Mouse (Mus musculus): ENCODE measurements around the gene Ston2. TPM values are rescaled to one million over a fixed set of nuclear protein-coding genes. Genes with fewer than 3 reads are reported as not detected.

Gene Ston2
- polyA plus RNA-seq, 1 experiment from 2014 or later: 16.4 TPM

GRCm38 (mm10) chr12:91815552-91815951 lies 27.4 kb upstream of the Ston2 start:
- Histone ChIP-seq H3K36me3 (ENCODE audit: control insufficient read depth, insufficient read depth, low read length) (peaks cover 65% of the 10 kb centered on the region), H3K27ac (ENCODE audit: low read length) (no peak overlapping the region), H3K4me1 (ENCODE audit: control insufficient read depth, insufficient read depth, low read length) (no peaks in the 10 kb centered on the region), H3K9me3 (ENCODE audit: control insufficient read depth, low read depth, low read length) (no peaks in the 10 kb centered on the region), H3K27me3 (ENCODE audit: control insufficient read depth, insufficient read depth, low read length) (no peaks in the 10 kb centered on the region), H3K9ac (replicated peaks; ENCODE audit: low read depth, low read length) (no peak overlapping the region), H3K4me2 (replicated peaks; ENCODE audit: low read depth, low read length) (no peak overlapping the region), H3K4me3 (ENCODE audit: low read depth, low read length) (no peak overlapping the region)
- no peak for ATAC-seq (ENCODE audit: insufficient number of reproducible peaks, insufficient read depth, low FRiP score, low read depth)
- WGBS: 96% methylated on average over 11 of the region's 11 CpGs

GRCm38 (mm10) chr12:91808911-91809310 lies 20.7 kb upstream of the Ston2 start:
- 94% methylated on average over 8 of the region's 8 CpGs for WGBS
- peaks cover 53% of the 10 kb centered on the region for H3K36me3 ChIP-seq (ENCODE audit: control insufficient read depth, insufficient read depth, low read length)
- H3K27me3 ChIP-seq (ENCODE audit: control insufficient read depth, insufficient read depth, low read length): no peaks in the 10 kb centered on the region
- no peaks in the 10 kb centered on the region for H3K9me3 ChIP-seq (ENCODE audit: control insufficient read depth, low read depth, low read length)
- no peak overlapping the region for H3K9ac ChIP-seq (replicated peaks; ENCODE audit: low read depth, low read length)
- no peak overlapping the region for H3K4me3 ChIP-seq (ENCODE audit: low read depth, low read length)
- H3K4me2 ChIP-seq (replicated peaks; ENCODE audit: low read depth, low read length): no peak overlapping the region
- H3K4me1 ChIP-seq (ENCODE audit: control insufficient read depth, insufficient read depth, low read length): no peaks in the 10 kb centered on the region
- no peak overlapping the region for H3K27ac ChIP-seq (ENCODE audit: low read length)
- no peak for ATAC-seq (ENCODE audit: insufficient number of reproducible peaks, insufficient read depth, low FRiP score, low read depth)

- no peak for ATAC-seq (ENCODE audit: insufficient number of reproducible peaks, insufficient read depth, low FRiP score, low read depth)
- no peaks in the 10 kb centered on the region for H3K9me3 ChIP-seq (ENCODE audit: control insufficient read depth, low read depth, low read length)
- H3K9ac ChIP-seq (replicated peaks; ENCODE audit: low read depth, low read length): no peak overlapping the region
- H3K4me2 ChIP-seq (replicated peaks; ENCODE audit: low read depth, low read length): no peak overlapping the region
- peaks cover 42% of the 10 kb centered on the region for H3K36me3 ChIP-seq (ENCODE audit: control insufficient read depth, insufficient read depth, low read length)
- no peaks in the 10 kb centered on the region for H3K4me1 ChIP-seq (ENCODE audit: control insufficient read depth, insufficient read depth, low read length)
- WGBS: 81% methylated on average over 6 of the region's 6 CpGs
- H3K27ac ChIP-seq (ENCODE audit: low read length): no peak overlapping the region
- H3K27me3 ChIP-seq (ENCODE audit: control insufficient read depth, insufficient read depth, low read length): no peaks in the 10 kb centered on the region
- H3K4me3 ChIP-seq (ENCODE audit: low read depth, low read length): no peak overlapping the region
Measured at GRCm38 (mm10) chr12:91807761-91808160, 19.6 kb upstream of the Ston2 start.

GRCm38 (mm10) chr12:91807095-91807494 lies 18.9 kb upstream of the Ston2 start:
- Histone ChIP-seq H3K27ac (ENCODE audit: low read length) (no peak overlapping the region), H3K4me3 (ENCODE audit: low read depth, low read length) (no peak overlapping the region), H3K36me3 (ENCODE audit: control insufficient read depth, insufficient read depth, low read length) (peaks cover 36% of the 10 kb centered on the region), H3K9me3 (ENCODE audit: control insufficient read depth, low read depth, low read length) (no peaks in the 10 kb centered on the region), H3K4me1 (ENCODE audit: control insufficient read depth, insufficient read depth, low read length) (no peaks in the 10 kb centered on the region), H3K4me2 (replicated peaks; ENCODE audit: low read depth, low read length) (no peak overlapping the region), H3K27me3 (ENCODE audit: control insufficient read depth, insufficient read depth, low read length) (no peaks in the 10 kb centered on the region), H3K9ac (replicated peaks; ENCODE audit: low read depth, low read length) (no peak overlapping the region)
- WGBS: 89% methylated on average over 11 of the region's 11 CpGs
- no peak for ATAC-seq (ENCODE audit: insufficient number of reproducible peaks, insufficient read depth, low FRiP score, low read depth)

- ATAC-seq (ENCODE audit: insufficient number of reproducible peaks, insufficient read depth, low FRiP score, low read depth): no peak
- Histone ChIP-seq H3K4me3 (ENCODE audit: low read depth, low read length) (no peak overlapping the region), H3K27ac (ENCODE audit: low read length) (no peak overlapping the region), H3K27me3 (ENCODE audit: control insufficient read depth, insufficient read depth, low read length) (no peaks in the 10 kb centered on the region), H3K36me3 (ENCODE audit: control insufficient read depth, insufficient read depth, low read length) (peaks cover 19% of the 10 kb centered on the region), H3K4me2 (replicated peaks; ENCODE audit: low read depth, low read length) (no peak overlapping the region), H3K9me3 (ENCODE audit: control insufficient read depth, low read depth, low read length) (no peaks in the 10 kb centered on the region), H3K9ac (replicated peaks; ENCODE audit: low read depth, low read length) (no peak overlapping the region), H3K4me1 (ENCODE audit: control insufficient read depth, insufficient read depth, low read length) (no peaks in the 10 kb centered on the region)
- 72% methylated on average over 3 of the region's 3 CpGs for WGBS
Measured at GRCm38 (mm10) chr12:91804262-91804661, 16.1 kb upstream of the Ston2 start.

GRCm38 (mm10) chr12:91803207-91803932 lies 15.2 kb upstream of the Ston2 start:
- WGBS: 85% methylated on average over 13 of the region's 13 CpGs
- no peak overlapping the region for H3K4me3 ChIP-seq (ENCODE audit: low read depth, low read length)
- no peaks in the 10 kb centered on the region for H3K27me3 ChIP-seq (ENCODE audit: control insufficient read depth, insufficient read depth, low read length)
- no peaks in the 10 kb centered on the region for H3K4me1 ChIP-seq (ENCODE audit: control insufficient read depth, insufficient read depth, low read length)
- no peak overlapping the region for H3K9ac ChIP-seq (replicated peaks; ENCODE audit: low read depth, low read length)
- H3K36me3 ChIP-seq (ENCODE audit: control insufficient read depth, insufficient read depth, low read length): peaks cover 10% of the 10 kb centered on the region
- no peak overlapping the region for H3K27ac ChIP-seq (ENCODE audit: low read length)
- no peak overlapping the region for H3K4me2 ChIP-seq (replicated peaks; ENCODE audit: low read depth, low read length)
- ATAC-seq (ENCODE audit: insufficient number of reproducible peaks, insufficient read depth, low FRiP score, low read depth): no peak
- H3K9me3 ChIP-seq (ENCODE audit: control insufficient read depth, low read depth, low read length): no peaks in the 10 kb centered on the region

- no peak overlapping the region for H3K4me2 ChIP-seq (replicated peaks; ENCODE audit: low read depth, low read length)
- WGBS: 89% methylated on average over 12 of the region's 12 CpGs
- no peak overlapping the region for H3K4me3 ChIP-seq (ENCODE audit: low read depth, low read length)
- H3K36me3 ChIP-seq (ENCODE audit: control insufficient read depth, insufficient read depth, low read length): peaks cover 4% of the 10 kb centered on the region; the same call in 1 of the 2 replicates
- H3K27me3 ChIP-seq (ENCODE audit: control insufficient read depth, insufficient read depth, low read length): no peaks in the 10 kb centered on the region
- H3K9ac ChIP-seq (replicated peaks; ENCODE audit: low read depth, low read length): no peak overlapping the region
- ATAC-seq (ENCODE audit: insufficient number of reproducible peaks, insufficient read depth, low FRiP score, low read depth): no peak
- no peaks in the 10 kb centered on the region for H3K4me1 ChIP-seq (ENCODE audit: control insufficient read depth, insufficient read depth, low read length)
- no peak overlapping the region for H3K27ac ChIP-seq (ENCODE audit: low read length)
- H3K9me3 ChIP-seq (ENCODE audit: control insufficient read depth, low read depth, low read length): no peaks in the 10 kb centered on the region
Measured at GRCm38 (mm10) chr12:91802586-91803206, 14.5 kb upstream of the Ston2 start.

- Histone ChIP-seq H3K9ac (replicated peaks; ENCODE audit: low read depth, low read length) (no peak overlapping the region), H3K9me3 (ENCODE audit: control insufficient read depth, low read depth, low read length) (no peaks in the 10 kb centered on the region), H3K27me3 (ENCODE audit: control insufficient read depth, insufficient read depth, low read length) (no peaks in the 10 kb centered on the region), H3K4me3 (ENCODE audit: low read depth, low read length) (no peak overlapping the region), H3K4me1 (ENCODE audit: control insufficient read depth, insufficient read depth, low read length) (no peaks in the 10 kb centered on the region), H3K36me3 (ENCODE audit: control insufficient read depth, insufficient read depth, low read length) (no peaks in the 10 kb centered on the region), H3K4me2 (replicated peaks; ENCODE audit: low read depth, low read length) (no peak overlapping the region), H3K27ac (ENCODE audit: low read length) (no peak overlapping the region)
- ATAC-seq (ENCODE audit: insufficient number of reproducible peaks, insufficient read depth, low FRiP score, low read depth): no peak
- 75% methylated on average over 6 of the region's 6 CpGs for WGBS
Measured at GRCm38 (mm10) chr12:91800861-91801385, 12.7 kb upstream of the Ston2 start.

All from stomach, embryonic 14.5 days (tissue).